8 mouse cellular contexts compared by ENCODE assay signal in genomic region chr7:16810920-16811648, GRCm38 (mm10). TPM values are rescaled to one million over a fixed set of nuclear protein-coding genes. Genes with fewer than 3 reads are reported as not detected.
DNase-seq lines count a peak whose midpoint lies in the region; ATAC-seq lines count a peak whose summit lies in the region.

No protein-coding gene starts in this region.

- DNase-seq in adrenal gland, adult 18-20 months (ENCODE audit: low spot score in 2 of 2) = peak; percentile 40 to 42
- no peak for DNase-seq in adrenal gland, adult 8-10 months
- peak; percentile 18 for DNase-seq in ovary, postnatal 14 days (ENCODE audit: low spot score)
- DNase-seq in ovary, adult 18-20 months (ENCODE audit: low spot score) = no peak
- DNase-seq in retina, embryonic 14.5 days (ENCODE audit: low spot score) = peak; percentile 70

- peaks cover 8% of the 10 kb centered on the region; the same call in 1 of the 2 replicates for H3K27me3 ChIP-seq in forebrain, embryonic 16.5 days (replicated peaks; ENCODE audit: control insufficient read depth, insufficient read depth, low read length)
- peaks cover 31% of the 10 kb centered on the region for H3K27me3 ChIP-seq in limb, embryonic 13.5 days

- peak overlapping the region; percentile 75 for H3K9ac ChIP-seq in forebrain, embryonic 16.5 days (replicated peaks; ENCODE audit: low read depth, low read length)
- H3K9ac ChIP-seq in limb, embryonic 13.5 days = peak overlapping the region; percentile 67

- H3K27ac ChIP-seq in forebrain, embryonic 16.5 days (ENCODE audit: low read length) = peak overlapping the region; percentile 81
- no peak overlapping the region for H3K27ac ChIP-seq in limb, embryonic 13.5 days

- no peaks in the 10 kb centered on the region for H3K9me3 ChIP-seq in forebrain, embryonic 16.5 days (ENCODE audit: control insufficient read depth, low read length)
- no peaks in the 10 kb centered on the region for H3K9me3 ChIP-seq in limb, embryonic 13.5 days

- ATAC-seq in forebrain, embryonic 16.5 days = peak; percentile 59
- ATAC-seq in limb, embryonic 13.5 days (ENCODE audit: low FRiP score, low read depth) = peak; percentile 22; the same call in 1 of the 2 replicates
- ATAC-seq in megakaryocyte-erythroid progenitor cell, adult 5-6 weeks (replicated peaks; ENCODE audit: low FRiP score, low TSS enrichment, poor library complexity, severe bottlenecking) = no peak

- peak overlapping the region; percentile 62 for H3K4me3 ChIP-seq in forebrain, embryonic 16.5 days (replicated peaks; ENCODE audit: low read length)
- peak overlapping the region; percentile 49 for H3K4me3 ChIP-seq in limb, embryonic 13.5 days

- H3K36me3 ChIP-seq in forebrain, embryonic 16.5 days (ENCODE audit: control insufficient read depth, insufficient read depth) = no peaks in the 10 kb centered on the region
- H3K36me3 ChIP-seq in limb, embryonic 13.5 days = peaks cover 55% of the 10 kb centered on the region

- 7% methylated on average over 83 of the region's 90 CpGs for WGBS in forebrain, embryonic 16.5 days
- 6% methylated on average over 90 of the region's 90 CpGs for WGBS in limb, embryonic 13.5 days

- H3K4me2 ChIP-seq in forebrain, embryonic 16.5 days (ENCODE audit: low read length) = peak overlapping the region; percentile 82
- H3K4me2 ChIP-seq in limb, embryonic 13.5 days (replicated peaks) = peak overlapping the region; percentile 98

- H3K4me1 ChIP-seq in forebrain, embryonic 16.5 days (replicated peaks; ENCODE audit: control insufficient read depth, insufficient read depth, low read length) = peaks cover 32% of the 10 kb centered on the region
- H3K4me1 ChIP-seq in limb, embryonic 13.5 days = peaks cover 34% of the 10 kb centered on the region

RNA-seq across cellular contexts. Expression of gene Strn4, which starts 4.6 kb away (rescaled TPM):
- total RNA-seq in adrenal gland, adult 18-20 months (2021) = 10 to 100 TPM; 67.7 to 69.3 TPM
- 100 to 1,000 TPM in 1 of 4 experiments, 10 to 100 TPM in 3; 62.2 to 100 (median 74.6) TPM for total RNA-seq in adrenal gland, adult 8-10 months (2022)
- polyA plus RNA-seq in forebrain, embryonic 16.5 days (2015; fragmentation: Nextera tagmentation; extraction: Ambion mirVana) = 189 and 204 TPM in 2 replicates
- 117 and 124 TPM in 2 replicates for polyA plus RNA-seq in limb, embryonic 13.5 days (2015; fragmentation: Nextera tagmentation; extraction: Ambion mirVana)
- total RNA-seq in megakaryocyte-erythroid progenitor cell, adult 5-6 weeks (2014; fragmentation: Nextera tagmentation) = 62.0 and 66.6 TPM in 2 replicates
- 63.9 and 71.1 TPM in 2 replicates for total RNA-seq in megakaryocyte-erythroid progenitor cell, adult 5-6 weeks (2017)

RNA-seq across cellular contexts. Expression of gene Fkrp, which starts 5.4 kb away (rescaled TPM):
- 10 to 100 TPM; 23.7 to 25.2 TPM for total RNA-seq in adrenal gland, adult 18-20 months (2021)
- total RNA-seq in adrenal gland, adult 8-10 months (2022) = 10 to 100 TPM; 22.0 to 26.2 (median 24.9) TPM
- polyA plus RNA-seq in forebrain, embryonic 16.5 days (2015; fragmentation: Nextera tagmentation; extraction: Ambion mirVana) = 23.1 and 29.0 TPM in 2 replicates
- polyA plus RNA-seq in limb, embryonic 13.5 days (2015; fragmentation: Nextera tagmentation; extraction: Ambion mirVana) = 32.4 and 33.3 TPM in 2 replicates
- total RNA-seq in megakaryocyte-erythroid progenitor cell, adult 5-6 weeks (2014; fragmentation: Nextera tagmentation) = 14.4 and 21.5 TPM in 2 replicates
- 8.9 and 15.8 TPM in 2 replicates for total RNA-seq in megakaryocyte-erythroid progenitor cell, adult 5-6 weeks (2017)

RNA-seq across cellular contexts. Expression of gene Slc1a5, which starts 29.9 kb away (rescaled TPM):
- 100 to 1,000 TPM in 1 of 2 experiments, 10 to 100 TPM in 1; 89.3 to 253 TPM for total RNA-seq in adrenal gland, adult 18-20 months (2021)
- 100 to 1,000 TPM in 1 of 4 experiments, 10 to 100 TPM in 3; 77.8 to 202 (median 91.2) TPM for total RNA-seq in adrenal gland, adult 8-10 months (2022)
- polyA plus RNA-seq in forebrain, embryonic 16.5 days (2015; fragmentation: Nextera tagmentation; extraction: Ambion mirVana) = 9.8 and 10.7 TPM in 2 replicates
- polyA plus RNA-seq in limb, embryonic 13.5 days (2015; fragmentation: Nextera tagmentation; extraction: Ambion mirVana) = 33.1 and 35.5 TPM in 2 replicates
- 102 and 107 TPM in 2 replicates for total RNA-seq in megakaryocyte-erythroid progenitor cell, adult 5-6 weeks (2014; fragmentation: Nextera tagmentation)
- total RNA-seq in megakaryocyte-erythroid progenitor cell, adult 5-6 weeks (2017) = 31.8 and 36.1 TPM in 2 replicates

RNA-seq across cellular contexts. Expression of gene Prkd2, which starts 31.6 kb away (rescaled TPM):
- total RNA-seq in adrenal gland, adult 18-20 months (2021) = 10 to 100 TPM; 13.9 to 23.3 TPM
- total RNA-seq in adrenal gland, adult 8-10 months (2022) = 10 to 100 TPM; 17.0 to 27.1 (median 20.9) TPM
- polyA plus RNA-seq in forebrain, embryonic 16.5 days (2015; fragmentation: Nextera tagmentation; extraction: Ambion mirVana) = 6.6 TPM in 2 replicates
- polyA plus RNA-seq in limb, embryonic 13.5 days (2015; fragmentation: Nextera tagmentation; extraction: Ambion mirVana) = 20.8 and 20.9 TPM in 2 replicates
- total RNA-seq in megakaryocyte-erythroid progenitor cell, adult 5-6 weeks (2014; fragmentation: Nextera tagmentation) = 14.2 and 19.8 TPM in 2 replicates
- 5.2 and 14.9 TPM in 2 replicates for total RNA-seq in megakaryocyte-erythroid progenitor cell, adult 5-6 weeks (2017)

Comparison
In these comparisons a context has a peak if more than half of its experiments do, and no peak if none do; other contexts are left out.
1. DNase-seq: peak in adrenal gland, adult 18-20 months (2 of 2), ovary, postnatal 14 days (single experiment) and retina, embryonic 14.5 days (single experiment); none in adrenal gland, adult 8-10 months (single experiment) and ovary, adult 18-20 months (single experiment).